Mouse (Mus musculus) kidney, adult 2 months (tissue): Measurements from ENCODE around the gene Cdc42se1. TPM values are rescaled to one million over a fixed set of nuclear protein-coding genes. Genes with fewer than 3 reads are reported as not detected.

Experiments
- DNase-seq: peaks from one replicate; pipeline ENCODE4 v3.0.0; 2021
- H3K27ac ChIP-seq: fragments of 200-500 bp; 2 replicates; pipeline ENCODE4 v1.5.1; 2012; ENCODE audit warnings: low read depth, low read length, control low read depth, inconsistent platforms; ENCODE audit not compliant: insufficient read depth
- H3K27me3 ChIP-seq: fragments of 200-500 bp; replicated peaks from 2 replicates; pipeline ENCODE4 v1.6.1; 2012; ENCODE audit warnings: mild to moderate bottlenecking, moderate library complexity, low read length, inconsistent platforms; ENCODE audit not compliant: control insufficient read depth, insufficient read depth
- H3K36me3 ChIP-seq: fragments of 200-500 bp; 2 replicates; pipeline ENCODE4 v1.6.1; 2012; ENCODE audit warnings: mild to moderate bottlenecking, moderate library complexity, low read length, inconsistent platforms; ENCODE audit not compliant: control insufficient read depth, insufficient read depth
- H3K4me1 ChIP-seq: fragments of 200-500 bp; 2 replicates; pipeline ENCODE4 v1.6.1; 2011; ENCODE audit warnings: low read length; ENCODE audit not compliant: control insufficient read depth, insufficient read depth
- H3K4me3 ChIP-seq: fragments of 200-500 bp; 2 replicates; pipeline ENCODE4 v1.5.1; 2011; ENCODE audit warnings: mild to moderate bottlenecking, low read depth, low read length, control low read depth; ENCODE audit not compliant: insufficient read depth
- CTCF ChIP-seq: fragments of 200-500 bp; conservative IDR thresholded peaks from 2 replicates; pipeline ENCODE4 v1.5.1; 2011; ENCODE audit warnings: low read depth, mild to moderate bottlenecking, control low read depth, low read length, moderate library complexity, mixed read lengths; ENCODE audit not compliant: insufficient read depth, insufficient read length
- POLR2A ChIP-seq: fragments of 200-500 bp; IDR thresholded peaks from one replicate; pipeline ENCODE4 v1.6.1; 2011; ENCODE audit warnings: low read depth, low read length, control low read depth
- WGBS: fragments of 180-500 bp; shearing (Covaris S2); methylation state at CpG from one replicate; pipeline ENCODE4 v1.1.7; 2018; 5-methylcytosine and 5-hydroxymethylcytosine counted together
- polyA plus RNA-seq: library from polyadenylated mRNA; depleted of rRNA; stranded (reverse); fragments of >200 nt; gene quantifications from 2 replicates; pipeline ENCODE4 v1.2.3, GENCODE M21; 2012; rRNA removed

The Cdc42se1 gene
- polyA plus RNA-seq, 1 experiment: 83.7 TPM

- Histone ChIP-seq H3K4me3 (no peak overlapping the region), H3K27me3 (no peaks in the 10 kb centered on the region), H3K27ac (peak overlapping the region; percentile 87), H3K36me3 (peaks cover 8% of the 10 kb centered on the region; the same call in 1 of the 2 replicates), H3K4me1 (peaks cover 40% of the 10 kb centered on the region)
- TF ChIP-seq POLR2A (no peak), CTCF (no peak)
- DNase-seq: no peak
- 41% methylated on average over 5 of the region's 5 CpGs for WGBS
Measured at GRCm38 (mm10) chr3:95285390-95285789, 56.9 kb downstream of the Cdc42se1 start.

Other genes with a start within 250 kb of the Cdc42se1 start
- gene Zfp687, start 213.3 kb upstream of the Cdc42se1 start, polyA plus RNA-seq: 16.3 and 18.5 TPM in 2 replicates
- 136 TPM in 2 replicates for gene Psmd4, start 186.1 kb upstream of the Cdc42se1 start, polyA plus RNA-seq
- gene Pip5k1a, start 121.8 kb upstream of the Cdc42se1 start, polyA plus RNA-seq: 13.5 and 15.3 TPM in 2 replicates
- 45.6 and 47.1 TPM in 2 replicates for gene Vps72, start 117.7 kb upstream of the Cdc42se1 start, polyA plus RNA-seq
- gene Tmod4, start 104.3 kb upstream of the Cdc42se1 start, polyA plus RNA-seq: 0.19 and 3.1 TPM in 2 replicates
- gene Scnm1, start 94.7 kb upstream of the Cdc42se1 start, polyA plus RNA-seq: 46.7 and 50.8 TPM in 2 replicates
- 10.2 and 11.3 TPM in 2 replicates for gene Lysmd1, start 94.6 kb upstream of the Cdc42se1 start, polyA plus RNA-seq
- gene Tnfaip8l2, start 86.4 kb upstream of the Cdc42se1 start, polyA plus RNA-seq: 4.1 and 6.8 TPM in 2 replicates
- 8.0 and 8.5 TPM in 2 replicates for gene Sema6c, start 68.3 kb upstream of the Cdc42se1 start, polyA plus RNA-seq
- 9.8 and 10.6 TPM in 2 replicates for gene Gabpb2, start 10.8 kb upstream of the Cdc42se1 start, polyA plus RNA-seq
- 30.6 and 31.4 TPM in 2 replicates for gene Mllt11, start 3.4 kb downstream of the Cdc42se1 start, polyA plus RNA-seq
- 5.9 TPM in 2 replicates for gene Gm128, start 12.9 kb downstream of the Cdc42se1 start, polyA plus RNA-seq
- 0.09 and 0.41 TPM in 2 replicates for gene Bnipl, start 22.5 kb downstream of the Cdc42se1 start, polyA plus RNA-seq
- 120 and 155 TPM in 2 replicates for gene Mindy1, start 52.6 kb downstream of the Cdc42se1 start, polyA plus RNA-seq
- gene Prune1, start 53.3 kb downstream of the Cdc42se1 start, polyA plus RNA-seq: 25.6 and 27.0 TPM in 2 replicates
- 5.6 and 6.3 TPM in 2 replicates for gene Anxa9, start 78.4 kb downstream of the Cdc42se1 start, polyA plus RNA-seq
- 143 and 173 TPM in 2 replicates for gene Cers2, start 86.1 kb downstream of the Cdc42se1 start, polyA plus RNA-seq
- gene Setdb1, start 128.5 kb downstream of the Cdc42se1 start, polyA plus RNA-seq: 11.4 and 11.6 TPM in 2 replicates
- gene 4930558C23Rik, start 174.1 kb downstream of the Cdc42se1 start, polyA plus RNA-seq: not detected in 2 replicates
- 26.4 and 28.7 TPM in 2 replicates for gene Arnt, start 205.7 kb downstream of the Cdc42se1 start, polyA plus RNA-seq